Mouse (Mus musculus) macrophage (primary cell): ENCODE measurements around the gene Wfdc17. TPM values are rescaled to one million over a fixed set of nuclear protein-coding genes. Genes with fewer than 3 reads are reported as not detected.

Source experiments
- H3K27ac ChIP-seq: fragments of 350-480 bp; formaldehyde crosslinking; 2 replicates; pipeline ENCODE4 v1.9.0; 2021
- H3K36me3 ChIP-seq: fragments of 350-480 bp; formaldehyde crosslinking; 2 replicates; pipeline ENCODE4 v1.9.0; 2021; ENCODE audit errors: inconsistent target
- H3K4me3 ChIP-seq: fragments of 350-480 bp; formaldehyde crosslinking; 2 replicates; pipeline ENCODE4 v1.9.0; 2021; ENCODE audit errors: inconsistent target
- H3K79me2 ChIP-seq: fragments of 350-480 bp; formaldehyde crosslinking; 2 replicates; pipeline ENCODE4 v1.9.0; 2021; ENCODE audit errors: inconsistent target
- WGBS: methylation state at CpG from one replicate; pipeline ENCODE4 v1.1.7; 2026; ENCODE audit warnings: inconsistent platforms; ENCODE audit not compliant: missing documents; 5-methylcytosine and 5-hydroxymethylcytosine counted together
- polyA plus RNA-seq: library from polyadenylated mRNA; stranded (reverse); fragments of 250-400 nt; gene quantifications from 3 replicates; pipeline ENCODE4 v1.2.4, GENCODE M21; 2018; ENCODE audit warnings: inconsistent platforms

The Wfdc17 gene
- polyA plus RNA-seq, 1 experiment from 2014 or later: 635 TPM

GRCm38 (mm10) chr11:83747376-83748265 lies 43.8 kb downstream of the Wfdc17 start:
- Histone ChIP-seq H3K36me3 (no peaks in the 10 kb centered on the region), H3K4me3 (no peak overlapping the region), H3K27ac (no peak overlapping the region), H3K79me2 (no peaks in the 10 kb centered on the region)
- 82% methylated on average over 6 of the region's 6 CpGs for WGBS

GRCm38 (mm10) chr11:83753581-83754181 lies 49.9 kb downstream of the Wfdc17 start, which contains the start of gene Heatr6:
TSS of gene Heatr6 (plus strand) at chr11:83753696.
- peak within 1 kb of the TSS; percentile 42 for H3K27ac ChIP-seq
- peaks cover 20% of the 10 kb centered on the region for H3K79me2 ChIP-seq
- H3K36me3 ChIP-seq: peaks cover 26% of the 10 kb centered on the region
- WGBS: under 1% methylated on average over 47 of the region's 47 CpGs
- peak within 1 kb of the TSS; percentile 89 for H3K4me3 ChIP-seq

GRCm38 (mm10) chr11:83754227-83754626 lies 50.4 kb downstream of the Wfdc17 start:
- Histone ChIP-seq H3K4me3 (peak overlapping the region; percentile 89), H3K79me2 (peaks cover 20% of the 10 kb centered on the region), H3K27ac (peak overlapping the region; percentile 42), H3K36me3 (peaks cover 31% of the 10 kb centered on the region)
- WGBS: 13% methylated on average over 7 of the region's 8 CpGs

Other genes starting within 250 kb of the Wfdc17 start
- 0.13 to 0.46 TPM (median 0.22 TPM) in 3 replicates for gene Mmp28, start 240.9 kb upstream of the Wfdc17 start, polyA plus RNA-seq
- gene Taf15, start 230.9 kb upstream of the Wfdc17 start, polyA plus RNA-seq: 57.5 to 132 TPM (median 64.8 TPM) in 3 replicates
- 0.34 TPM in 1 of 3 replicates, not detected in the others for gene Heatr9, start 181.8 kb upstream of the Wfdc17 start, polyA plus RNA-seq
- 67.6 to 220 TPM (median 169 TPM) in 3 replicates for gene Ccl5, start 173.5 kb upstream of the Wfdc17 start, polyA plus RNA-seq
- gene Ccl9, start 125.4 kb upstream of the Wfdc17 start, polyA plus RNA-seq: 289 to 625 TPM (median 620 TPM) in 3 replicates
- gene Ccl6, start 110.9 kb upstream of the Wfdc17 start, polyA plus RNA-seq: 508 to 1,107 TPM (median 907 TPM) in 3 replicates
- not detected in 3 replicates for gene Rpl9-ps1, start 58.4 kb upstream of the Wfdc17 start, polyA plus RNA-seq
- 203 to 397 TPM (median 307 TPM) in 3 replicates for gene Ccl3, start 54.6 kb upstream of the Wfdc17 start, polyA plus RNA-seq
- gene Ccl4, start 41.4 kb upstream of the Wfdc17 start, polyA plus RNA-seq: 101 to 412 TPM (median 201 TPM) in 3 replicates
- 1.5 to 1.6 TPM in 2 of 3 replicates, not detected in the other for gene Wfdc18, start 5.0 kb downstream of the Wfdc17 start, polyA plus RNA-seq
- 1.2 to 2.7 TPM in 2 of 3 replicates, not detected in the other for gene Wfdc21, start 42.9 kb downstream of the Wfdc17 start, polyA plus RNA-seq
- 7.6 to 11.1 TPM (median 8.3 TPM) in 3 replicates for gene Heatr6, start 49.7 kb downstream of the Wfdc17 start, polyA plus RNA-seq
- gene Hnf1b, start 146.1 kb downstream of the Wfdc17 start, polyA plus RNA-seq: not detected in 3 replicates
- gene Ddx52, start 238.1 kb downstream of the Wfdc17 start, polyA plus RNA-seq: 21.9 to 26.8 TPM (median 25.7 TPM) in 3 replicates